Mouse (Mus musculus): ENCODE measurements around the gene Eci2.

DNA sequence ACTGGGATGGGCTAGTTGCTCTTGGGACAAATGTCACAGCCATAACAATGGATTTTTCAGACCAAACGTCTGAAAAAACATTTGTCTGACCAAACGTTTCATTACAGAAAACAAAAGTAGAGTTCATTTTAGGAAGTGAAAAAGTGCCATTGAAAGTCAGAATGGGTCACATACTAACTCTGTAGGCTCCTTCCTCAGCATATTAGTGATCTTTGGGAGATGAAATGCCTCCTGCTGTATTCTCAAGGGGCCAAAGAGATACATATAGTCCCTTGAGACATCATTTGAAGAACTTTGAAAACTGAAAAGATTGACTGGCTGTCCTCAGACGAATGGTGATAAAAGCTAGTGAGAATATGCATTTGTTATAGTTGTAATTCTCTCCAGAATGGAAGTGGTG, 6.5 kb downstream of the Eci2 start:
- no peak for TF ChIP-seq POLR2A (IDR thresholded peaks at IDR 0.05; ENCODE audit: borderline replicate concordance, control insufficient read depth, low read depth, low read length)
- TF ChIP-seq CTCF (IDR thresholded peaks at IDR 0.05; ENCODE audit: control insufficient read depth, insufficient read depth, low read length), result no peak

Data from bone marrow, adult 2 months (tissue).